Mouse (Mus musculus) layer of hippocampus, postnatal 10 days (tissue): ENCODE measurements at regions not wholly inside any gene's neighbourhood (a gene's known extent, or its start where the extent isn't known, plus 50 kb on each side); places are given as distances from the start of the nearest gene placed in this dataset.
A peak's percentile ranks its signal among the peaks of the same experiment; 100 is the strongest.

ENCODE experiments used
- DNase-seq, 2 experiments: peaks; one replicate each; pipeline ENCODE4 v3.0.0; 2021; ENCODE audit warnings: low spot score in 2 of 2

- DNase-seq, result no peak
Measured at GRCm38 (mm10) chr10:71753255-71753654, 405.7 kb downstream of the Ipmk start.

GRCm38 (mm10) chr10:71754799-71755198, 407.2 kb downstream of the Ipmk start:
- no peak for DNase-seq

- no peak for DNase-seq
Measured at GRCm38 (mm10) chr10:71778903-71779302, 431.3 kb downstream of the Ipmk start.

- no peak for DNase-seq
Measured at GRCm38 (mm10) chr10:71789241-71789640, 441.7 kb downstream of the Ipmk start.

DNA sequence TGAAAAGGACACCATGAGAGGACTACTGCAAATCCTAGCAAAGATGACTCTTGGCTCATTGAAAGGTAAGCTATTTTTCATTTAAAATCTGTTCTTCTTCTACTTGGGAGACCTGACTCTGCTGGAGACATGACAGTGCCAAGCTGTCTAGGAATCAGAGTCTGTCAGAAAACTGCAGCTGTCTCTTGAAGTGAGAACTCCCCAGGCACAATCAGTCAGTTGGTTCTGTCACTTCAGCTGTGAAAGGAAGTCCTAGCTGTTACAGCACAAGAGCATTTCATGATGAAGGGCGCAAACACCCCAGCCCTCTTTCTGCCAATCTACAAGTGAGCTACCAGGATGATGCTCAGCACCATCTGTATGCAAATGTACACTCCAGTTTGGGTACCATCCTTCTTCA, 442.4 kb downstream of the Ipmk start:
- no peak for DNase-seq

DNA sequence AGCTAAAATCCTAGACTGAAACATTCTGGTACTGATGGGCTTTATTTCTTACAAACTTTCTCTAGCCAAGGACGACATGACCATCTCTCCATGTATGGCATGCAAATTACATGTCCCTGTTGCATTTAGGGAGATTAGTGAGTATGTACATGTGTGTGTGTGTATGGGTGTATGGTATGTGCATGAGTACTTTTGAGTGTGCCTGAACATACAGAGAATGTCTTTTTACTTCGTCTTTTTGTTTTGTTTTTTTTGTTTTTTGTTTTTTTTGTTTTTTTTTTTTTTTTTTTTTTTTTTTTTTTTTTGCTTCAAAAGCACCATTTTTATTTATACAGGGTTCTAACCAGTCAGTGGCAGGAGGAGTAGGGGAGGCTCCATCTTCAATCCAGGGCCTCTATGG, 451.1 kb downstream of the Ipmk start:
- no peak for DNase-seq

DNA sequence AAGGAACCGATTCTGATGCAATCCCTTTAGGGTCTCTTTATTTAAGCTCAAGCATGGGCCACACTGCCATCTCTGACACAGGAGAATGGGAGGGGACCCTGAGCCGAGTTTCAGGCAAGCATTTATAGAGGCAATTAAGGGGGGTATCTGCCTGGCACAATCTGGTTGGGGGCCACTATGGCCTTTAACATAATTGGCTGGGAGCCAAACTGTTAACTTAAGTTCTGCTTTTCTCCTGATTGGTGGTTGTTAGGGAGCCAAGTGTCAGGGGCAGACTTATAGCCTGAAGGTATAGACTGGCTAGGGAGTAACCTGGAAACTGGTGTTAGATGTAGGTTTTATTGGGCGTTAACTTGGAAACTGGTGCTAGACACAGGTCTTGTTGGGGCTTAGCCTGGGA, 454.9 kb downstream of the Ipmk start:
- DNase-seq, result no peak

- DNase-seq, result no peak
Measured at GRCm38 (mm10) chr10:71832633-71833032, 485.1 kb downstream of the Ipmk start.

DNA sequence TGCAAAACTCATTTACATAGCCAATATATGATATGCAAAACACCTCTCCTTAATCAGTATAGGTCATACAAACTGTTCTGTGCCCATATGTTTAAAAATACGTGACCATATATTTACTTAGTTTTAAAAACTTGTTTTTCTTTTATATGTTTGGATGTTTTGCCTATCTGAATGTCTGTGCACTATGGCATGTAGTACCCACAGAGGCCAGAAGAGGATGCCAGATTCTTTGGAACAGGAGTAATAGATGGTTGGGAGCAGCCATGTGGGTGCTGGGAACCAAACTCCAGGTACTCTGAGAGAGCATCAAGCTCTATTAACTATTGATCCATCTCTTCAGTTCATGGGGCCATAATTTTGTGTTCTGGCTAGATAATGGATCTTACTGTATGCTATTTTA, 487.5 kb downstream of the Ipmk start:
- DNase-seq, result no peak

GRCm38 (mm10) chr10:71857089-71857488, 509.5 kb downstream of the Ipmk start:
- DNase-seq, result no peak

DNA sequence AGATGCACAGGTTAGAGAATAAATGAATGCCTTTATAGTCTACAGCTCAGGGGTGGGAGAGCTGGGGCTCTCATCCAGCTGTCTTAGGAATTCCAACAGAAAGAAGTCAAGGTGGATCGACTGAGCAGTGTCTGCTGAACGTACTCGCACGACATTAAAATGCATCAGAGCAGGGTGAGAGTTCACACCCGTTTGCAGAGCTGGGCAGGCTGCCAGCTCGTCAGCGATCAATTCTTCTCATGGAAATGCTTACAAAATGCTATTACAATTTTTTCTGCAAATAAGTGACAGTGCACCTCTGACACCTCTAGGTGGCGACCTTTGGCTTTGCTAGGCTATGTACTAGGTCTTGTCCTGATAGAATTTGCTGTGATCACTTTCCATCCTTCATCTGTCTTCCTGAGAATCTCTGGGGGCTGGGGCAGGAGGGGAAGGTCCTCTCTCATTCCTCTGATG, 510.0 kb downstream of the Ipmk start:
- DNase-seq, result peak; percentile 71 to 80

DNA sequence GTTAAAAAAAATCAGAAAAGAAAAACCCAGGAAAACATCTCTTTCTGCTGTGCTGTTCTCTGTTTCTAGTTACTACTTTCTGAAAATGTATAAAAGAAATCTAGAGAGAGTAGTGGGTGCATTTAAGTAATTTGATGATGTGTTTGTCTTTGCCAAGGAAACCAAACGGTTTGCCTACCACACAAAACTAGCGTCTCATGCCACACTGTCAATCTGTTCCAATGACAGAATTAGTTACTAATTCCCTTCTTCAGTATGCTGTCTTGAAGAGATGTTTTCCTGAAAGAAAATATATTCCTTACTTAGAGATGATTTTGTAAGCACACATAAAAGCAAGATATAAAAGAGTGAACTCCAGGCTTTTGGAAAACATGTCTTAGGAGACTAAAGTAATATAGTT, 546.2 kb downstream of the Ipmk start:
- DNase-seq, result no peak

DNA sequence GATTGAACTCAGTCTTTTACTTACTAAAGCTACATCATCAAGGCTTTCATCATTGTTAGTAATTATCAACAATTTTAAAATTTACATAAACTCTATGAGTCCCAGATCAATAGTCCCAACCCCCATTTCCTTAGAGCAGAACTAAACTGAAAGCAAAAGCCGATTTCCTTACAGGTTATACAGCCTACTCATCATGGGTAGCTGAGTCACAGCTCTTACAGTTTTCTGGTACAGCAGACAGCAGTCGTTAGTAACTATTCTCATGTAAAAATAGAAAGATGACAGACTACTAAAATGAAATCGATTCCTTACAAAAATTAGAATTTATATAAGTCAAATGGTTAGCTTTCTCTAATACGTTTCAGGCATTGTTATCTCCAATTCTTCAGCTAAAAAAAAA, 557.5 kb downstream of the Ipmk start:
- DNase-seq, result no peak
